Mouse (Mus musculus) embryonic fibroblast, embryonic 13.5 days (primary cell): Measurements from ENCODE around the gene Pcbp4.

ENCODE experiments used
- CTCF ChIP-seq: IDR thresholded peaks from 2 replicates; pipeline ENCODE4 v1.5.1; 2011; ENCODE audit warnings: mild to moderate bottlenecking, control low read depth, low read length, moderate library complexity, borderline replicate concordance; ENCODE audit not compliant: insufficient read depth
- POLR2A ChIP-seq: IDR thresholded peaks from 2 replicates; pipeline ENCODE4 v1.6.1; 2011; ENCODE audit warnings: low read depth, mild to moderate bottlenecking, control low read depth, low read length, moderate library complexity

- TF ChIP-seq CTCF (no peak), POLR2A (no peak)
Measured at GRCm38 (mm10) chr9:106405275-106405674, 47.8 kb upstream of the Pcbp4 start.
